Mouse (Mus musculus) stomach, postnatal 0 days (tissue): Measurements from ENCODE around the gene Tmem198.

Experiments
- CTCF ChIP-seq: IDR thresholded peaks from 2 replicates; pipeline ENCODE4 v1.5.1; 2016; ENCODE audit warnings: antibody characterized with exemption, low read depth, mild to moderate bottlenecking, moderate library complexity
- EP300 ChIP-seq: optimal IDR thresholded peaks from 2 replicates; pipeline ENCODE3; 2016; ENCODE audit warnings: antibody characterized with exemption

- TF ChIP-seq CTCF (peak; percentile 67), EP300 (no peak)
These were observed 20.1 kb downstream of the Tmem198 start for GRCm38 (mm10) chr1:75499441-75499840.
